Mouse (Mus musculus) splenic B cell, adult 2 months (primary cell): Measurements from ENCODE around the gene Atp13a2.

ENCODE experiments used
- DNase-seq: peaks from one replicate; pipeline ENCODE4 v3.0.0-alpha.2; 2011; ENCODE audit warnings: low read depth, low spot score
- H3K27me3 ChIP-seq: 2 replicates; pipeline ENCODE4 v1.6.1; 2012; ENCODE audit warnings: mild to moderate bottlenecking, low read length, moderate library complexity, mixed read lengths; ENCODE audit not compliant: control insufficient read depth, poor library complexity, insufficient read depth, severe bottlenecking
- H3K36me3 ChIP-seq: 2 replicates; pipeline ENCODE4 v1.6.1; 2012; ENCODE audit warnings: mild to moderate bottlenecking, low read length, moderate library complexity, mixed read lengths; ENCODE audit not compliant: control insufficient read depth, poor library complexity, insufficient read depth, severe bottlenecking

Gene Atp13a2

GRCm38 (mm10) chr4:140977278-140977677 is 9.4 kb upstream of the Atp13a2 start:
- Histone ChIP-seq H3K27me3 (no peaks in the 10 kb centered on the region), H3K36me3 (peaks cover 9% of the 10 kb centered on the region)
- no peak for DNase-seq

- H3K27me3 ChIP-seq = no peaks in the 10 kb centered on the region
- no peak for DNase-seq
- peaks cover 7% of the 10 kb centered on the region for H3K36me3 ChIP-seq
These were observed 8.6 kb upstream of the Atp13a2 start for GRCm38 (mm10) chr4:140977886-140978692.

GRCm38 (mm10) chr4:140981605-140982004 is 5.1 kb upstream of the Atp13a2 start:
- no peak for DNase-seq
- Histone ChIP-seq H3K36me3 (peaks cover 3% of the 10 kb centered on the region), H3K27me3 (no peaks in the 10 kb centered on the region)

GRCm38 (mm10) chr4:140982808-140983207 is 3.9 kb upstream of the Atp13a2 start:
- peak; percentile 38 for DNase-seq
- Histone ChIP-seq H3K27me3 (no peaks in the 10 kb centered on the region), H3K36me3 (no peaks in the 10 kb centered on the region; the same call in 1 of the 2 replicates)

- DNase-seq = peak; percentile 93
- Histone ChIP-seq H3K36me3 (no peaks in the 10 kb centered on the region; the same call in 1 of the 2 replicates), H3K27me3 (no peaks in the 10 kb centered on the region)
These were observed 3.2 kb upstream of the Atp13a2 start for GRCm38 (mm10) chr4:140983442-140983841.

- no peaks in the 10 kb centered on the region; the same call in 1 of the 2 replicates for H3K36me3 ChIP-seq
- DNase-seq = no peak
- no peaks in the 10 kb centered on the region for H3K27me3 ChIP-seq
These were observed 2.1 kb upstream of the Atp13a2 start for GRCm38 (mm10) chr4:140984544-140984943.

GRCm38 (mm10) chr4:140986024-140986710 is 506 bp upstream of the Atp13a2 start:
- no peak for DNase-seq
- Histone ChIP-seq H3K36me3 (no peaks in the 10 kb centered on the region), H3K27me3 (no peaks in the 10 kb centered on the region)

GRCm38 (mm10) chr4:140987476-140987875 is 803 bp downstream of the Atp13a2 start:
- H3K27me3 ChIP-seq = no peaks in the 10 kb centered on the region
- peak; percentile 24 for DNase-seq
- peaks cover 3% of the 10 kb centered on the region for H3K36me3 ChIP-seq

GRCm38 (mm10) chr4:140988706-140989290 is 2.1 kb downstream of the Atp13a2 start:
- Histone ChIP-seq H3K27me3 (no peaks in the 10 kb centered on the region), H3K36me3 (peaks cover 7% of the 10 kb centered on the region)
- peak; percentile 73 for DNase-seq

GRCm38 (mm10) chr4:140989447-140989846 is 2.8 kb downstream of the Atp13a2 start:
- peaks cover 11% of the 10 kb centered on the region for H3K36me3 ChIP-seq
- DNase-seq = peak; percentile 83
- no peaks in the 10 kb centered on the region for H3K27me3 ChIP-seq

GRCm38 (mm10) chr4:140992215-140992614 is 5.5 kb downstream of the Atp13a2 start:
- H3K27me3 ChIP-seq = no peaks in the 10 kb centered on the region
- no peak for DNase-seq
- peaks cover 16% of the 10 kb centered on the region for H3K36me3 ChIP-seq

GRCm38 (mm10) chr4:140993846-140994245 is 7.2 kb downstream of the Atp13a2 start:
- Histone ChIP-seq H3K36me3 (peaks cover 21% of the 10 kb centered on the region), H3K27me3 (no peaks in the 10 kb centered on the region)
- no peak for DNase-seq

- no peak for DNase-seq
- Histone ChIP-seq H3K36me3 (peaks cover 34% of the 10 kb centered on the region), H3K27me3 (no peaks in the 10 kb centered on the region)
These were observed 9.1 kb downstream of the Atp13a2 start for GRCm38 (mm10) chr4:140995811-140996210.

GRCm38 (mm10) chr4:140996812-140997211 is 10.1 kb downstream of the Atp13a2 start:
- DNase-seq = no peak
- peaks cover 34% of the 10 kb centered on the region for H3K36me3 ChIP-seq

GRCm38 (mm10) chr4:141005983-141006382 is 19.3 kb downstream of the Atp13a2 start:
- no peak for DNase-seq
- H3K27me3 ChIP-seq = no peaks in the 10 kb centered on the region
- peaks cover 23% of the 10 kb centered on the region for H3K36me3 ChIP-seq

More at GRCm38 (mm10) chr4:140996812-140997211, 10.1 kb downstream of the Atp13a2 start:
- no peaks in the 10 kb centered on the region for H3K27me3 ChIP-seq
